Mouse (Mus musculus): ENCODE results near the gene Ahrr.

Gene Ahrr

DNA sequence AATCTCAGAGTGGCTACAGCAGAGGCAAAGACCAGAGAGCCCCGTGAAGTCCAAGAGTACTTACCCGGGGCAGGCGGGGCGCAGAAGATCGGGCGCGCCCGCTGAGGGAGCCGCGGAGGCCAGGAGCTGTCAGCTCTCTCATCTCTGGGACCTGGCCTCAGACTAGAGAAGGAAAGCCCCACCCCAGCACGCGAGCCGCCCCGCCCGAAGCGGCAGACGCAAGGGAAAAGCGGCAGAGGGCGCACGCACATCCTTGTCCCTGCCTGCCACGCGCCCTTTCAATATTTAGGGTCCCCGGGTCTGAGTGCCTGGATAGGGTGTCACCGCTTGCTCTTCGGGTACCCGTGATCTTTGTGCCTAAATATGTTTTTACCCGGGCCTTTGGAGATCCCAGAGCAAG is at the start of gene Ahrr:
Gene Ahrr, minus strand, starts transcription at position 165 of the 400 bp plus-strand sequence.
- in situ Hi-C loops (cut with MboI; ENCODE audit: low sequenced_read_pairs), result loop anchor here (25.0 kb wide), 1 partner anchor 330 kb away; the partner anchor contains the start of gene Zdhhc11

DNA sequence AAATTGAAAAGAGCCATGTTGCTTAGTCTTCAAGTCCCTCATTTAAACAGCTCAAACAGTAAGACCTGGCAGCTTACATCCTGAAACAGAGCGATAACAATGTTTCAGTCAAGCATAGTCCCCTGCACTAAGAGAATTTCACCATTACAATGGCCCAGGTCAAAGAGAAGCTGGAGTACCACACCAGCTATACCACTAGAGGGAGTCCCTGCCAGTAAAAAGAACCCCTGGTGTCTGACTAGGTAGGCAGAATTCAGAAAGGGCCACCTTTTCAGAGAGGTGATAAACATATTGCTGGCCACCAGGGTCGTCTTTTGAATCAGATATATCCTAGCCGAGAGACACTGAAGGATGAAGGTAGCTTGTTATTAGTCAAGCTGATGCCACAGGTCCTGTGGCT is 48.9 kb upstream of the Ahrr start:
- in situ Hi-C loops (cut with MboI; ENCODE audit: low sequenced_read_pairs), result loop anchor here (25.0 kb wide), 1 partner anchor 171 kb away; no protein-coding TSS in a partner anchor

DNA sequence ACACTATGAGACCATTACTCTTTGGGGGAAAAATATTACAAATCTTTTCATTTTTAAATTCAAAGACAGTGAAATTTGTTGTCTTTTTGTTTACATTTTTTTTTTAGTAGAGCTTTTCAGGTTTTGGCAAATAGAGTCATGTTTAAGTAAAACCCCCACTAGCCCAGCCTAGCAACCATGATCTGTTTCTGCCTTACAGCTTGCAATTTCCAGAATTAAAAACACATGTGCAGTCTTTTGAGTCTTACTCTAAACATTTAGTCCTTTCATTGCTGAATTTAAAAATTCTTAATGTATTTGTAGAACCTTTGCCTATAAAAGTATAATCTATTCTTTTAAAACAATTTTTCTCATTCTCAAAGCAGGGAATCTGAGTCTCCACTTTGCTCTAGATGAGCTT is 37.2 kb upstream of the Ahrr start:
- in situ Hi-C loops (cut with MboI; ENCODE audit: low sequenced_read_pairs), result loop anchor here (25.0 kb wide), 1 partner anchor 183 kb away; no protein-coding TSS in a partner anchor

DNA sequence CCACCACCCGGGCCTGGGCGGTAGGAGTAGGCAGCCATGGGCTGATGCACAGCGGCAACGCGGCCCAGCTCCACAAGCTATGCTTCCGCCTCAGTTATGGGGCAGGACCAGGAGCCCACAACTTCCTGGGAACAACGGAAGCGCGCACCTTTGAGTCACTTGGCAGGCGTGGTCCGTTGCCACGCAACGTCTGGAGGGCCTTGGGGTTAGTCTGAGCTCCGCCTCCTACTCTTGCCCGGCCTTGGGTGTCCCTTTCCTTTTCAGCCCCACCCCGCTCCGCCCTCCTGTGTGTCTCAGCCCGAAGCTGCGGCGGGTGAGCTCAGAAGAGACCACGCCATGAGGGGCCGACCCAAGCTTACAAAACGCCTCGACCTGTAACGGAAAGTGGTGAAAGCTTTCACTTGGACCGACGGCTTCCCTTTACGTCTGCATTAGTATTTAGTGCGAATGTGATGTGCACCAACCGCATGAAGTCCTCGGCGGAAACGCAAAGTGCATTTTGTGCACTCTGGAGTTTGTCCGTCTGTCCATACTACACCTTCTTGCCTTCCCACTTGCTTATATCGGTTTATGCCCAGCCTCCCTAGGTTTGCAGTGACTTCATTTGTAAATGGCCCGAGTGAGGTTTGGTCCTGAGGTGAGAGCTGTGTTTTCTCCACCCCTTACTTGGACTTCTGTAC is 25.2 kb upstream of the Ahrr start, which contains the start of gene Pdcd6:
Gene Pdcd6, minus strand, starts transcription at position 411 of the 680 bp plus-strand sequence.
- in situ Hi-C loops (cut with MboI; ENCODE audit: low sequenced_read_pairs), result no loop called here

DNA sequence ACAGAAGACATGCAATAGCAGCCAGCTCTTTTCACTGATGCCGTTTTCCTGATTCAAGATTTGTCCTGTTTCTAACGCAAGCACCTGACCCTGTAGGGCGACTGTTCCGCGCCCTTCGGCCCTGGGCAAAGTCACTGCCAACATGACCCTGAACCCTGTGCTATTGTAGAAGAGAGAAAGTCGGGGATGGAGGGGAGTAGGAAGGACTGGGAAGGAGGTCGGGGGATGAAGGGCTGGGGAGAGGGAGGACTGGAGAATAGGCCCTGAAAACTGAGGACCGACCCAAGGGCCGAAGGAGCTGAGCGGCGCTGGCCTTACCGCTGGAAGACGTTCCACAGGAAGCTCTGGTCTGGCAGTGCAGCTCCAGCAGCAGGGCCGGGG is 24.6 kb upstream of the Ahrr start:
- in situ Hi-C loops (cut with MboI; ENCODE audit: low sequenced_read_pairs), result no loop called here

DNA sequence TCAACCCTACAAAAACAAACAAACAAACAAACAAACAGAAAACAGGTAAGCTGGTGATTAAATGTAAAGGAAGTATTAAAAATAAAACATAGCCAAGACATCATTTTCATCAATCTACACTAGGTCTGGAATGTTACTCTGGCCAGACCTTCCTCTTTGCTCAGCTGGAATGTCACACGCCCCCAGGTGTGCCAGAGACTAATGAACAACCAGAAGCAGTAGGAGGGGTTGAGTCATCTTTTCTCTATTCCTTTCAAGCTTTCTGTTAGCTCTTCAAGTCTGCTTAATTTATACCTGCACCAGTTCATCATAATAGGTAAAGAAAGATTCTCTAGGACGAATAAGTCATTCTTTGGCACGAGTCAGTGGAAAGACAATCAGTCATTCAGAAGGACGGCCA is 24.3 kb upstream of the Ahrr start:
- in situ Hi-C loops (cut with MboI; ENCODE audit: low sequenced_read_pairs), result no loop called here

DNA sequence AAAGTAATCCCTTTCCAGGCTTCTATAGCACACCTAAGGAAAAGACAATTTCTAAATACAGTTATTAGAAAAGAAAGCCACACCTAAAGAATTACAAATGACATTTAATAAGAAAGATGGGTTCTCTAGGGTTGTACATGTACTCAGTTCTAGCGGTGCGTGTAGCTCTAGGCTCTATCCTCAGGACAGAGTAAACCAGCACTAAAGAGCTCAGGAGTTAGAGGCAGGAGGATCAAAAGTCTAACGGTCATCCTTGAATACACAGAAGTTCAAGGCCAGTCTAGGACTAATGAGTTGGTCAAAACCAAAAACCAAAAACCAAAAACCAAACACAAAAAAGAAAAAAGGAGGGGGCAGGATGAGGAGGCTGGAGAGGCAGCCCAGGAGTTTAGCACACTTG is 22.5 kb upstream of the Ahrr start:
- in situ Hi-C loops (cut with MboI; ENCODE audit: low sequenced_read_pairs), result no loop called here

DNA sequence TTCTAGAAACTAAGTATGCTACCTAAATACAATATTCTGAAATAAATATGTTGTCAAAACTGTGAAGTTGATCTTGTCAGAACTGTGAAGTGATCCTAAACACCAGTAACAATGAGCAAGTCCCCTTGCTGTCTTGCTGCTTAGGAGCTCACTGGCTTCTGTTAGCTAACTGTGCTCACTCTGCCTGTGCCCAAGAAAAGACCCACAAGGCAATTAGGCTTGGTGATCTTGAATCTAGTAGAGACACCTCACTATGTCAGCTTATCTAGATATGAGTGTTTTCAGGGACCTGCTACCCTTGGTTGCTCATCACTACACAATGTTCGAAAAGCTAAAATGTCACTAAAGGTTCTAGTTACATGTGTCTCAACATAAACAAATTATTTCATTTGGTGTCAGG is 13.6 kb upstream of the Ahrr start:
- in situ Hi-C loops (cut with MboI; ENCODE audit: low sequenced_read_pairs), result no loop called here

DNA sequence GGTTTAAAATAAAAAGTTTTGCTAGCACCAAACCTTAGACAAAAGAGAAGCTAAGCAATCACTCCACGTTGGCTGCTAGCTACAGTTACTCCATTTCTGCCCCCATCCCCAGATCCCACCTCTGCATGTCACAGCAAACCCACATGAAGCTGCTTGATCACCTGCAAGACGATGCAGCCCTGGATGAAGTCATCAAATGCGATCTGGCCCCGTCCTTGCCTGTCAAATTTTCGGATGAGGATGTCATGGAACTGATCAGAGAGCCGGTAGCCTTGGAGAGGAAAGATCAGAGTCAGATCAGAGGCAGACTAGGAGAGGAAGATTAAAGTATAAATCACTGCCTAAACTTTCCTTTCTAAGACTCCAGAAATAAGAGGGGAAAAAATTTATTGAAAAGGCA is 13.2 kb upstream of the Ahrr start:
- in situ Hi-C loops (cut with MboI; ENCODE audit: low sequenced_read_pairs), result no loop called here

DNA sequence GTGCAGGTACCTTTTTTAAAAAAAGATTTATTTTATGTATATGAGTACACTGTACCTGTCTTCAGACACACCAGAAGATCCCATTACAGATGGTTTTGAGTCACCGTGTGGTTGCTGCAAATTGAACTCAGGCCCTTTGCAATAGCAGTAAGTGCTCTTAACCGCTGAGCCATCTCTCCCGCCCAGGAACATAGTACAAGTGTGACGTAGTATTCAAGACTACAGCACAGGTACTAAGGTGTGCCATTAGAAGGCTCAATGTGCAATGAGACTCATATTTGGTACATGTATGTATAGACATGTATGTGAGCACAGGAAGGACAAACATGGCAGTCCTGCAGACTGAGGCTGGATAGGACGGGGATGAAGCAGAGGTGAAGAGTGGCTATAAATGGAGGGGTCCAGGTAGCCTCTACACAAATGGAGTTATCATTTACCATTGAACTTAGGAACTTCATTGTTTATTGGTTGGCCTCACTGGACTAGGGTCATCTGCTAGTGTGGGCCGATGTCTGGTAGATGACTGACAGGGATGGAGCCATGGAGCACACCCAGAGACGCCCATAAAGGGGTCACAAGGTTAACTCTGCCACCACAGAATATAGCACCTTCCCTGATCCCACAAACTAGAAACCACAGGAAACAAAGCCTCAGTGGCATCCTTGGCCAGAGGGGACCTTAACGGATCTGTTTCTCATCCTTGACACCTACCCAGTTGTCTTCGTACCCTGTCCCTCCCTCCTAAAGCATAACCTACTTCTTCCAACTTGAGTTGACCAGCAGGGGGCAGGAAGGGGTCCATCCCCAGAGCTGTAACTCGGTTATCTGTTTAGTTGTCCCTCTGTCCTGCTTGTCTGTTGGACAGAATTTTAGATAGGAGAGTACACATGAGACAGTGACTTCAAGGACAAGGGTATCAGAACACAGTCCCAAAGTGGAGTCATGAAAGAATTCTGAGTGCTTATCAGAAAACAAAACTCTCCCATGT is 10.2 kb upstream of the Ahrr start:
- in situ Hi-C loops (cut with MboI; ENCODE audit: low sequenced_read_pairs), result loop anchor here (5.0 kb wide), 2 partner anchors 110 to 205 kb away; no protein-coding TSS in a partner anchor

DNA sequence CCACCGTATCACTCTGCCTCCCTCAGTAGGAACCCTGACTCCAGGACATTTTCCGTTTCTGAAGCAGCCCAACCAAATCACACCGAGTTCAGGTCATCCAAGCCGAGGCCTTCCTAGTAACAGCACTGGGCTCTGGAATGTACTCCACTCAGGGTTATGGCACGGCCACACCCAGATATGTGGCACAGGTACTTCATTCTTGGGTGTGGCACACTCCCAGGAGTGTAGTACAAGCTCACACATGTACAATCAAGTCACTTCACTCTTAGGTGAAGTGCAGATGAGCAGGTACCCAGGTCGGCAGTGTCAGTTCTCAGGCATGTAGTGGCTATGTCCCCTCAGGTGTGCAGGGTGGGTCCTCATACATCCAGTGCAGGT is 9.5 kb upstream of the Ahrr start:
- in situ Hi-C loops (cut with MboI; ENCODE audit: low sequenced_read_pairs), result loop anchor here (5.0 kb wide), 2 partner anchors 109 to 204 kb away; no protein-coding TSS in a partner anchor

DNA sequence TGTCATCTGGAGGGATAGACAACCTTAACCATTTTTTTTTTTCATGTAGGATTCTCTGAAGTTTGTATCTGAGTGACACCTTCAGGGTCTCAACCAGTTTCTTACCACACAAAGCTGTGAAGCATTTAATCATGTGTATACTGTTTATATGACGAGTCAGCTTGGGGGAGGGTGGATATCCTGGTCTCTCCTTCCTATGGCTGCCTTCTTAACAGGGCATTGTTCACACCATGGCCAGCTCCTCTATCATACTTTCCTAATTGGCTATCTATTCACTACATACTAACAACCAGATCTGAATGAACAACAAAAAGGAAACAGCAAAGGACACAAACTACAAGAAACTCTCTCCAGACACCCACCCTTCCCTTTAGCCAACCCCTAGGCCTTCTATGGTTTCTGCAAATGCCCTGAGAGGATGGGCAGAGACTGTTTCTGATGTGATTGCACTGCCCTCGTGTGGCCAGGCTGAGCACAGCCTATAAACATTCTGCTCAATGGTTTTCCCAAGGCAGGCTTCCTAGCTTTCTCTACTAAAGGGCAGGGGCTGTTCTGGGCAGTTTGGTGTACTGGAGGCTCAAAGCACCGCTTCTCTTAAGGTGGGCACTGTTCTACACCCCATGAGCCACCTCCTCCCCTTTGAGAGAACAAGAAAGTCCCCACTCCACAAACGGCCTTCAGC is 8.9 kb upstream of the Ahrr start:
- in situ Hi-C loops (cut with MboI; ENCODE audit: low sequenced_read_pairs), result loop anchor here (5.0 kb wide), 2 partner anchors 109 to 204 kb away; no protein-coding TSS in a partner anchor

DNA sequence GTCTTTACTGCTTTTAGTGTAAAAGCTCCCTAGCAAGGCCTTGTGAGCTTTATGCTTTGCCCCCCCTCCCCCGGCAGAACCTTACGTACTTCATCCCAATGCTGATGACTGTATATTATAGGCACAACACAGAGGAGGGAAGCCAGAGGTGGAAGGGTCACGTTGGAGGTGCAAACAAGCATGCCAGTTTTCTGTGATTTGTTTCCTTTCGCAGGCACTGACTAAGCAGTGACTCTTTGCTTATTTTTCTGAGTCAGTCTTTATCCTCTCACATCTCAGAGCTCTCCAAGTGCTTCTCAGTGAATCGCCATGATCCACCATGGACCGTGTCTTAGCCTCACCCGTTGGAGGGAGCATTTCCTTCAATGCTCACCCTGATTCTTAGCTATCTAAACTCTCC is 4.2 kb upstream of the Ahrr start:
- in situ Hi-C loops (cut with MboI; ENCODE audit: low sequenced_read_pairs), result loop anchor here (25.0 kb wide), 1 partner anchor 334 kb away; the partner anchor contains the start of gene Zdhhc11

DNA sequence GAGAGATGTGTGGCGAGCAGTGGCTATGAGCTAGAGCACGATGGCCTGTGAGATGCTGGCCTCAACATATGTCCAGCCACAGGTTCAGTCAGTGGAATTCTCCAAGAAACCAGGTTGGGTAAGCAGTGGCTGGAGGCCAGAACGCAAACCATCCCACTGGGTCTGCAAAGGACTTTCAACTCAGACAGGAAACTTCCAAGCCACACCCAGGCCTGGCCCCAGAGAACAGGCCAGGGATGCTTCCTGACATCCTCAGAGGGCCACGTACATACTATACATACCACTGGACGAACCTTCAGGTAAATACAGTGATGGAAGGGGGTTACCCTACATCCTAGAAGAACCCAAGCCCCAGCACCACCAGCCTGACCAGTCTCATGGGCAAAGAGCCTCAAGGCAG is 2.5 kb downstream of the Ahrr start:
- in situ Hi-C loops (cut with MboI; ENCODE audit: low sequenced_read_pairs), result loop anchor here (25.0 kb wide), 1 partner anchor 327 kb away; the partner anchor contains the start of gene Zdhhc11

DNA sequence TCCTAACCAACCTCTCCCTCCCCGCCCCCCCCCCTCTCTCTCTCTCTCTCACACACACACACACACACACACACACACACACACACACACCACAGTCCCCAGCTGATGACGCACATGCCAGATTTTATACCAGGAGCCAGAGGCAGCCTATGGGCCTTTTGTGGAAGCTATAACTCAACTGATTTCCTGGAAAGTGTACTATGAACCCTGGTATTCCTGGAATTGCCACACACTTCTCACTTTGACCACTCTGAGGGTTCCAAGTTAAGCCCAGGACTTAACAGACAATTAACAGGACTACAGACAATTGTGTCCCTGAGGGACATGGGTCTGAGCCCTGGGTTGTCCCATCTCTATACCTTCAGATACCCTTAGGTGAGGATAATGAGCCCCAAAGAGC is 9.8 kb downstream of the Ahrr start:
- in situ Hi-C loops (cut with MboI; ENCODE audit: low sequenced_read_pairs), result loop anchor here (25.0 kb wide), 1 partner anchor 320 kb away; the partner anchor contains the start of gene Zdhhc11

DNA sequence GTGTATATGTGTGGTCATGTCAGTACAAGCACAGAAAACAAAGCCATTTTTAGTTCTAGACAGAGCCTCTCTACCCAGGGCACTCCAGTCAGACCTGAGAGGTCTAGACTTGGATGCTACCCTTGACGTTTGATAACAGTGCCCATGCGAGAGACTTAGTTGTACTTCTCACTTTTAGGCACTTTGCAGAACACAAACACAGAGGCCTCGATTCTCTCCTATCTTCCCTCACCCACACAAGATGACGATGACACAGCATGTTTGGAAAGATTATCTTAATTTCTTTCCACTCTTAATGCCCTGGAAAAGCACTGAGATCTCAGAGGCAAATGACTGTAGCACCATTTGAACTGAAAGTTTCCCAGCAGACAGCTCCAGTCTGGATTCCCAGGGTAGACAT is 16.4 kb downstream of the Ahrr start:
- in situ Hi-C loops (cut with MboI; ENCODE audit: low sequenced_read_pairs), result loop anchor here (25.0 kb wide), 1 partner anchor 313 kb away; the partner anchor contains the start of gene Zdhhc11

DNA sequence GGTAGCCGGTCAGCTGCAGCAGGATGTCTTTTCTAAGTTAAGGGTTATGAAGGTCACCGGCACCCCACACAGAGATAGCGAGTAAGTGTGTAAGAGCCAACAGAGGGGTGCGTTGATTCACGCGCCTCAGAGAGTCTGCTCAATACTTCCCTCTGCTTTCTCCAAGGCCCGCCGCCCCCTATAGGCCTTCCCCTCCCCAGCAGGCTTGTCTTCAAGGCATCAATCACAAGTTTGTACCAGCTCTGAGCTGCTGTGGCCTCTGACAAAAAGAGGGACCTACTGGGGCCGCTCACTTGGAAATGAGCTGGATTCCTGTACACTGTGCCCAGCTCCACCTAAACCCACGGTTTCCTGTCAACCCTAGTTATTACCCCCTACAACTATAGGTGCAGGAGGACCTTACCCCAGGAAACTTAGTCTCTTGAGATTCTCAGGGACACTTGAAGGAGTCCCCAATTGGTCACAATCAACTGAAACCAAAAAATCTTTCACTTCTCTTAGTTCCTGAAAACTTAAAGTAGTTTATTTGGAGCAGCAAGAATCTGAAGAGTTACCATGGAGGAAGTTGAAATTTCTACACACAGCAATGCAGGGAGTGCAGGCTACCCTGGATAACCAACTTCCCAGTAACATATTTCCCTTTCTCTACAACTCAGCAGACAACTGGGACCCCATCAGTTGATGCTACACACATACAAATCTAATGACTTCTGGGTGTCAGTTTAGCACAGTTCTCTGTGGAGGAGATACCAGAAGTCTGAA is 31.7 kb downstream of the Ahrr start:
- in situ Hi-C loops (cut with MboI; ENCODE audit: low sequenced_read_pairs), result no loop called here

DNA sequence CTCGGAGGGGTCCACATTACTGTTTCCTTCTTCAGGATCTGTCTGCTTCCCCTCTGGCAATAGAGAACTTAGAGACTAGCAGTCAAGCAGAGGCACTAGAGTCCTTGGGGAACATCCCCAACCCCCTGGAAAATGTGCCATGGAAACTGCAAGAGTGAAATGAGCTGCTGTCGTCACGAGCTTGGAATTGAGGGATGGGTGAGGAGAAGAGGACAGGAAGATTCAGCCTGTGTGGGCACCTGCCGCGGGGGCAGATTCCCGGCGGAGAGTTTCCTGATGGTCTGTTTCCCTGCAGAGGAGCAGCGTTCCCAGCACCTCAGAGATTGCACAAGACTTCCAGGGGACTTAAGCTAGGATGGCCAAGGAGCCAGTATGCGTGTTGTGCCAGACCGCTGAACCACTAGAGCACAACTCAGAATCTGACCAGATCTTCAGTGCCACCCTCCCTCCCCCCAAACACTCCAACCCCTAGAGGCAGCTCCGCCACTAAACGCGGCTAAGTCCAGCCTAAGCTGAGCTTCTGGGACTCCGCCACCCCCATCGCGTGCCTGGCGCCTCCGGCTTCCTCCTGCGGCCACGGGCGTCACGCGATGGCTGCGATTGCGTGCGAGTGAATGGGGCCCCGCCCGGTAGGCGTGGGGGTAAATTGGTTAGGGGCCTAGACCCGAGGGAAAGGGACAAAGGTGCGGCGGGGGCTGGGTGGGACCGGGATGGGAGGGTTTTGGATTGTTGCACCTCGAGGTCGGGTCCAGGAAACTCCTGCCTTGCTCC is 32.5 kb downstream of the Ahrr start:
- in situ Hi-C loops (cut with MboI; ENCODE audit: low sequenced_read_pairs), result no loop called here

DNA sequence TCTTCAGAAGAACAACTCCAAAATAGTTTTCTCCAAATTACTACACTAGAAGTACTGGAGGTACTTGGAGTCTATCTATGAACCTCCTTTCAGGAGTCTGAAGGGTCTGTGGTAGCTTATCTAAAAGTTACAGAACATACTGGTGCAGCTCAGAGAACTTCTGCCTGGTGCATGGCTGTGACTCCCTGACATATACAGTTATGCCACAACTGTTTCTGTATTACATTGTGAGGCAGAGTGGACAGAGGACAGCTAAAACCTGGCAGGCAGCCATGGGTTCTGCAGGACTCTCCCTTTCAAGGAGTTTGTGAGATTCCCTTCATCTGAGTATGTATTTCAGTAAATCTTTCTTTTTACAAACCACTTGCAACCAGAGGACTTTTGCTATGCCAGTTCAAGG is 45.6 kb downstream of the Ahrr start:
- in situ Hi-C loops (cut with MboI; ENCODE audit: low sequenced_read_pairs), result no loop called here

All from CH12F3 (cell line).